Mouse (Mus musculus) CH12.LX (cell line): ENCODE measurements around the gene Fam207a.

Experiments
- CTCF ChIP-seq, 2 experiments: IDR thresholded peaks in 1 of 2; conservative IDR thresholded peaks in 1 of 2; 2 replicates each; pipeline ENCODE4 v1.5.1; 2011 to 2012; ENCODE audit warnings: low read depth in 2 of 2, low read length in 2 of 2, improper control_type of control experiment in 1 of 2, inconsistent platforms in 1 of 2, mild to moderate bottlenecking in 1 of 2, moderate library complexity in 1 of 2
- E2F4 ChIP-seq: IDR thresholded peaks from 2 replicates; pipeline ENCODE4 v1.6.1; 2011; ENCODE audit warnings: low read depth, low read length, improper control_type of control experiment; ENCODE audit not compliant: insufficient replicate concordance
- EP300 ChIP-seq: IDR thresholded peaks from 2 replicates; pipeline ENCODE4 v1.6.1; 2011; ENCODE audit warnings: low read length, improper control_type of control experiment
- ETS1 ChIP-seq: conservative IDR thresholded peaks from 2 replicates; pipeline ENCODE4 v1.6.1; 2012; ENCODE audit warnings: low read depth, mild to moderate bottlenecking, inconsistent platforms, low read length, improper control_type of control experiment, moderate library complexity
- GABPA ChIP-seq: IDR thresholded peaks from 2 replicates; pipeline ENCODE4 v1.6.1; 2012; ENCODE audit warnings: low read depth, low read length, improper control_type of control experiment, inconsistent platforms; ENCODE audit not compliant: insufficient replicate concordance
- MAX ChIP-seq: IDR thresholded peaks from 2 replicates; pipeline ENCODE4 v1.6.1; 2011; ENCODE audit warnings: low read length, improper control_type of control experiment
- POLR2A ChIP-seq: IDR thresholded peaks from 2 replicates; pipeline ENCODE4 v1.6.1; 2011; ENCODE audit warnings: low read depth, mild to moderate bottlenecking, improper control_type of control experiment, low read length
- POLR2AphosphoS2 ChIP-seq: IDR thresholded peaks from 2 replicates; pipeline ENCODE4 v1.6.1; 2011; ENCODE audit warnings: low read depth, low read length, improper control_type of control experiment
- SIN3A ChIP-seq: IDR thresholded peaks from 2 replicates; pipeline ENCODE4 v1.6.1; 2012; ENCODE audit warnings: low read length, improper control_type of control experiment, inconsistent platforms
- TBP ChIP-seq: conservative IDR thresholded peaks from 2 replicates; pipeline ENCODE4 v1.6.1; 2011; ENCODE audit warnings: low read depth, low read length, improper control_type of control experiment
- TCF12 ChIP-seq: IDR thresholded peaks from 2 replicates; pipeline ENCODE4 v1.6.1; 2014; ENCODE audit warnings: low read depth, mild to moderate bottlenecking, inconsistent platforms, low read length, improper control_type of control experiment
- ZC3H11A ChIP-seq: IDR thresholded peaks from 2 replicates; pipeline ENCODE4 v1.6.1; 2012; ENCODE audit warnings: low read depth, mild to moderate bottlenecking, inconsistent platforms, low read length, improper control_type of control experiment
- ZMIZ1 ChIP-seq: IDR thresholded peaks from 2 replicates; pipeline ENCODE4 v1.6.1; 2012; ENCODE audit warnings: low read depth, mild to moderate bottlenecking, inconsistent platforms, low read length, improper control_type of control experiment

- TF ChIP-seq SIN3A, result no peak
- no peak for TF ChIP-seq CTCF (conservative IDR thresholded peaks at IDR 0.05 in 1 of 2, IDR thresholded peaks at IDR 0.05 in 1 of 2; ENCODE audit: low read depth in 2 of 2, low read length in 2 of 2)
- TF ChIP-seq ETS1, result no peak
- no peak for TF ChIP-seq POLR2A
- no peak for TF ChIP-seq E2F4
- TF ChIP-seq POLR2AphosphoS2, result no peak
- no peak for TF ChIP-seq MAX
- TF ChIP-seq EP300, result no peak
- TF ChIP-seq ZC3H11A, result no peak
- TF ChIP-seq GABPA, result no peak
- no peak for TF ChIP-seq TCF12
- no peak for TF ChIP-seq ZMIZ1
- TF ChIP-seq TBP, result no peak
Observed at GRCm38 (mm10) chr10:77541864-77542666, 26.5 kb upstream of the Fam207a start.
